Mouse (Mus musculus): Measurements from ENCODE around the gene 1700016D06Rik. TPM values are rescaled to one million over a fixed set of nuclear protein-coding genes. Genes with fewer than 3 reads are reported as not detected.

Gene 1700016D06Rik
- polyA plus RNA-seq, 1 experiment from 2014 or later: not detected

GRCm38 (mm10) chr8:11628506-11629132 lies 72.2 kb downstream of the 1700016D06Rik start:
- Histone ChIP-seq H3K27ac (no peak overlapping the region), H3K4me1 (peaks cover 21% of the 10 kb centered on the region), H3K27me3 (no peaks in the 10 kb centered on the region), H3K9ac (no peak overlapping the region), H3K4me2 (no peak overlapping the region), H3K36me3 (ENCODE audit: poor library complexity, severe bottlenecking) (peaks cover 75% of the 10 kb centered on the region), H3K9me3 (replicated peaks) (no peaks in the 10 kb centered on the region), H3K4me3 (no peak overlapping the region)
- ATAC-seq: no peak
- 87% methylated on average over 7 of the region's 7 CpGs for WGBS

GRCm38 (mm10) chr8:11627717-11628116 lies 73.1 kb downstream of the 1700016D06Rik start:
- no peaks in the 10 kb centered on the region for H3K27me3 ChIP-seq
- no peak for ATAC-seq
- WGBS: 84% methylated on average over 9 of the region's 9 CpGs
- no peaks in the 10 kb centered on the region for H3K9me3 ChIP-seq (replicated peaks)
- H3K36me3 ChIP-seq (ENCODE audit: poor library complexity, severe bottlenecking): peaks cover 81% of the 10 kb centered on the region
- H3K4me1 ChIP-seq: peaks cover 12% of the 10 kb centered on the region
- H3K27ac ChIP-seq: no peak overlapping the region
- no peak overlapping the region for H3K9ac ChIP-seq
- H3K4me2 ChIP-seq: no peak overlapping the region
- no peak overlapping the region for H3K4me3 ChIP-seq

- Histone ChIP-seq H3K36me3 (ENCODE audit: poor library complexity, severe bottlenecking) (peaks cover 78% of the 10 kb centered on the region), H3K9me3 (replicated peaks) (no peaks in the 10 kb centered on the region), H3K9ac (no peak overlapping the region), H3K4me1 (0 out of 2 replicates have a peak, but pooled peaks cover 4% of the 10 kb centered on the region), H3K27ac (no peak overlapping the region), H3K4me2 (no peak overlapping the region), H3K4me3 (no peak overlapping the region), H3K27me3 (no peaks in the 10 kb centered on the region)
- no peak for ATAC-seq
- whole genome bisulfite sequencing: 87% methylated on average over 4 of the region's 4 CpGs
Observed at GRCm38 (mm10) chr8:11625084-11625483, 75.8 kb downstream of the 1700016D06Rik start.

GRCm38 (mm10) chr8:11619091-11619490 lies 81.8 kb downstream of the 1700016D06Rik start:
- H3K4me1 ChIP-seq: no peaks in the 10 kb centered on the region
- WGBS: 93% methylated on average over 3 of the region's 3 CpGs
- H3K4me3 ChIP-seq: no peak overlapping the region
- no peaks in the 10 kb centered on the region for H3K9me3 ChIP-seq (replicated peaks)
- no peak overlapping the region for H3K27ac ChIP-seq
- no peaks in the 10 kb centered on the region for H3K27me3 ChIP-seq
- no peak overlapping the region for H3K9ac ChIP-seq
- no peak for ATAC-seq
- H3K36me3 ChIP-seq (ENCODE audit: poor library complexity, severe bottlenecking): peaks cover 87% of the 10 kb centered on the region
- H3K4me2 ChIP-seq: no peak overlapping the region

GRCm38 (mm10) chr8:11618063-11618462 lies 82.8 kb downstream of the 1700016D06Rik start:
- H3K9ac ChIP-seq: no peak overlapping the region
- WGBS: 75% methylated on average over 2 of the region's 2 CpGs
- H3K36me3 ChIP-seq (ENCODE audit: poor library complexity, severe bottlenecking): peaks cover 88% of the 10 kb centered on the region
- H3K4me2 ChIP-seq: no peak overlapping the region
- no peaks in the 10 kb centered on the region for H3K4me1 ChIP-seq
- no peaks in the 10 kb centered on the region for H3K27me3 ChIP-seq
- H3K27ac ChIP-seq: no peak overlapping the region
- ATAC-seq: no peak
- no peak overlapping the region for H3K4me3 ChIP-seq
- H3K9me3 ChIP-seq (replicated peaks): no peaks in the 10 kb centered on the region

- WGBS: 16% methylated on average over 1 of the region's 1 CpGs
- H3K36me3 ChIP-seq (ENCODE audit: poor library complexity, severe bottlenecking): peaks cover 91% of the 10 kb centered on the region
- no peaks in the 10 kb centered on the region for H3K27me3 ChIP-seq
- H3K9ac ChIP-seq: no peak overlapping the region
- no peaks in the 10 kb centered on the region for H3K4me1 ChIP-seq
- no peak overlapping the region for H3K4me2 ChIP-seq
- no peak overlapping the region for H3K27ac ChIP-seq
- no peak overlapping the region for H3K4me3 ChIP-seq
- no peak for ATAC-seq
- no peaks in the 10 kb centered on the region for H3K9me3 ChIP-seq (replicated peaks)
Observed at GRCm38 (mm10) chr8:11616294-11616693, 84.6 kb downstream of the 1700016D06Rik start.

- H3K4me2 ChIP-seq: no peak overlapping the region
- no peaks in the 10 kb centered on the region for H3K27me3 ChIP-seq
- no peak for ATAC-seq
- H3K9me3 ChIP-seq (replicated peaks): no peaks in the 10 kb centered on the region
- H3K36me3 ChIP-seq (ENCODE audit: poor library complexity, severe bottlenecking): peaks cover 93% of the 10 kb centered on the region
- 87% methylated on average over 6 of the region's 6 CpGs for WGBS
- no peak overlapping the region for H3K4me3 ChIP-seq
- H3K27ac ChIP-seq: no peak overlapping the region
- H3K4me1 ChIP-seq: no peaks in the 10 kb centered on the region
- H3K9ac ChIP-seq: no peak overlapping the region
Observed at GRCm38 (mm10) chr8:11614126-11614835, 86.6 kb downstream of the 1700016D06Rik start.

- H3K4me3 ChIP-seq: no peak overlapping the region
- H3K4me1 ChIP-seq: no peaks in the 10 kb centered on the region
- H3K36me3 ChIP-seq (ENCODE audit: poor library complexity, severe bottlenecking): peaks cover 78% of the 10 kb centered on the region
- ATAC-seq: no peak
- H3K9me3 ChIP-seq (replicated peaks): peaks cover 3% of the 10 kb centered on the region; the same call in 1 of the 2 replicates
- H3K27me3 ChIP-seq: no peaks in the 10 kb centered on the region
- no peak overlapping the region for H3K4me2 ChIP-seq
- no peak overlapping the region for H3K27ac ChIP-seq
- WGBS: 96% methylated on average over 9 of the region's 9 CpGs
- no peak overlapping the region for H3K9ac ChIP-seq
Observed at GRCm38 (mm10) chr8:11608848-11609247, 92.0 kb downstream of the 1700016D06Rik start.

Small RNA genes lying within 50 kb of the gene (microRNA-seq; reads per million reads assigned to microRNA genes)
- 4.8 reads per million, percentile 14 among the genes with 10 or more reads in this experiment for gene Mir7238

Other genes starting within 250 kb of the 1700016D06Rik start
- 0.34 and 0.69 TPM in 2 replicates for gene Rab20, start 222.4 kb downstream of the 1700016D06Rik start, polyA plus RNA-seq (2015; fragmentation: Nextera tagmentation; extraction: Ambion mirVana)
- gene Naxd, start 203.6 kb downstream of the 1700016D06Rik start, polyA plus RNA-seq (2015; fragmentation: Nextera tagmentation; extraction: Ambion mirVana): 152 and 158 TPM in 2 replicates
- gene Cars2, start 150.3 kb downstream of the 1700016D06Rik start, polyA plus RNA-seq (2015; fragmentation: Nextera tagmentation; extraction: Ambion mirVana): 22.6 and 23.9 TPM in 2 replicates
- gene Ing1, start 145.5 kb downstream of the 1700016D06Rik start, polyA plus RNA-seq (2015; fragmentation: Nextera tagmentation; extraction: Ambion mirVana): 43.5 and 47.3 TPM in 2 replicates
- gene Ankrd10, start 65.3 kb downstream of the 1700016D06Rik start, polyA plus RNA-seq (2015; fragmentation: Nextera tagmentation; extraction: Ambion mirVana): 113 and 117 TPM in 2 replicates
- gene Arhgef7, start 26.7 kb upstream of the 1700016D06Rik start, polyA plus RNA-seq (2015; fragmentation: Nextera tagmentation; extraction: Ambion mirVana): 58.5 and 61.8 TPM in 2 replicates
- gene Tex29, start 139.4 kb upstream of the 1700016D06Rik start, polyA plus RNA-seq (2015; fragmentation: Nextera tagmentation; extraction: Ambion mirVana): 0.30 and 0.89 TPM in 2 replicates